Mouse (Mus musculus) bone marrow macrophage, adult 2 months (primary cell): ENCODE data around the gene Pccb. TPM values are rescaled to one million over a fixed set of nuclear protein-coding genes. Genes with fewer than 3 reads are reported as not detected.

Source experiments
- H3K27ac ChIP-seq: 2 replicates; pipeline ENCODE4 v1.5.1; 2012; ENCODE audit warnings: low read depth, low read length; ENCODE audit not compliant: insufficient read depth
- H3K4me1 ChIP-seq: 2 replicates; pipeline ENCODE4 v1.6.1; 2012; ENCODE audit warnings: low read length; ENCODE audit not compliant: control insufficient read depth, insufficient read depth
- H3K4me3 ChIP-seq: 2 replicates; pipeline ENCODE4 v1.5.1; 2012; ENCODE audit warnings: mild to moderate bottlenecking, low read length, moderate library complexity; ENCODE audit not compliant: insufficient read depth
- CTCF ChIP-seq: IDR thresholded peaks from 2 replicates; pipeline ENCODE4 v1.5.1; 2012; ENCODE audit warnings: low read depth, mild to moderate bottlenecking, low read length, moderate library complexity
- POLR2A ChIP-seq: IDR thresholded peaks from 2 replicates; pipeline ENCODE4 v1.6.1; 2012; ENCODE audit warnings: mild to moderate bottlenecking, low read depth, low read length, borderline replicate concordance
- polyA plus RNA-seq: library from polyadenylated mRNA; stranded (reverse); fragments of >200 nt; gene quantifications from 2 replicates; pipeline ENCODE4 v1.2.4, GENCODE M21; 2012; ENCODE audit not compliant: missing spikeins, insufficient read depth, insufficient read length

Gene Pccb
- polyA plus RNA-seq, 1 experiment, result 24.0 TPM

DNA sequence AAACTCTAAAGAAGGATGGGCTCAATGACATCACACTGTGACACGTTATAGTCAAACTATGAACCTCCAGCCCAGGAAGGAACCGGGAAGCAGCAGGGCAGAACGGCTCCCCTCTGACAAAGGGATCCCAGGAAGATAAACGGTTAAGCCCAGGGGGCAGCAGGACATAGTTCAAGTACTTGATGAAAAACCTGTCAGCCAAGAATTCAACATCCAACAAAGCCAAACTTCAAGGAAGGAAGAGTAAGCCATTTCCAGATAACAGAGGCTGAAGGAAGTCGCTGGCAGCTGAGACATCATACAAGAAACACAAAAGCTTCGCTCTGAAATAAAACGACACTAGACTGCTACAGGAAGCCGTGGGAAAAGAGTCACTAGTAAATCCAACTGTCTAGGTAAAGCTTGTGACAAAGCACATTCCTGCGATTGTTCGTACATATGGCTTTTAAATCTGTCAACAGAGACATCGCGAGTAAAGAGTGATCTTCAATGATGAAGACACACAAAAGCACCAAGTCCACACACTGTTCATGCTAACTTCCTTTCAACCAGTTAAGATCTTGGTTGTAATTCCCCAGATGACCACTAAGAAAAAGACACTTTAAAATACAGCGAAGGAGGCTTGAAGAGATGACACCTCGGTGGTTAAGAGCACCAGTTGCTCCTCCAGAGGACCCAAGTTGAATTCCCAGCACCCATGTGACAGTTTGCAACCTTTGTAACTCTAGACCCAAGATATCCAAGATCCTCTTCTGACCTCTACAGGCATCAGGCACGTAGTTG lies 16.8 kb downstream of the Pccb start:
- no peaks in the 10 kb centered on the region for H3K4me1 ChIP-seq
- TF ChIP-seq CTCF (no peak), POLR2A (no peak)
- no peak overlapping the region for H3K27ac ChIP-seq
- no peak overlapping the region for H3K4me3 ChIP-seq

DNA sequence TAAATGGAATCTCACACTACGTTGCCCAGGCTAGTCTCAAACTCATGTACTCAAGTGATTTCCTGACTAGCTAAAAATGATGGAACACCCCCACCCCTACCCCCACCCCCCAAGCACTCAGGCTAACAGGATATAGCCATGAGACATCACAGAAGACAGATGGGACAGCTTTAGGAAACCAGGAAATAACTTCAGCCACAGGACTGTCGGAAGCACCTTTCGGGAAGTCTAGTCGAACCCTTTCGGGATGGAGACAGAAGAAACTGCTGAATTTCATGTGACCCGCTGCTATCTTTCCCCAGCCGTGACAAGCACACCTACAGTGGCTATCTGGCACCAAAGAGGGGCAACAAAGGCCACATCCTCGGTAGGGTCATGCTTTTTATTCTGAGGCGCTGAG lies 19.4 kb downstream of the Pccb start:
- Histone ChIP-seq H3K4me3 (no peak overlapping the region), H3K4me1 (no peaks in the 10 kb centered on the region), H3K27ac (no peak overlapping the region)
- no peak for TF ChIP-seq CTCF
- TF ChIP-seq POLR2A, result no peak

DNA sequence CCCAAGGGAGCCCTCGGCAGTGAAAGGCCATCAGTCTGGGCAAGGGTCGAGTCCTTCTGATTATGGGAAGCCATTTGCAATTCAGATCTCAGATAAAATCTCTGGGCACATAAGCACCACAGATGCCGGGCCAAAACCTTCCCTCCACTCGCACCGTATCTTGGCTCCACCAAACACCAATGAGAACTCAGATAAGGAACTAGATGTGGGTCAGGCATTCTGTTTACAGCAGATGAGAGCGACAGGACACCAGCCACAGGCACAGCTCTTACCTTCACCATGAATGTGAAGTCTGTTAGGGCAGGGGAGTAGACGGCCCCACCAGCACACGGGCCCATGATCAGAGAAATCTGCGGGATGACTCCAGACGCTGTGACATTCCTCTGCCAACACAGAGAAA lies 22.3 kb downstream of the Pccb start:
- Histone ChIP-seq H3K4me1 (no peaks in the 10 kb centered on the region), H3K4me3 (no peak overlapping the region), H3K27ac (no peak overlapping the region)
- TF ChIP-seq CTCF (no peak), POLR2A (no peak)

DNA sequence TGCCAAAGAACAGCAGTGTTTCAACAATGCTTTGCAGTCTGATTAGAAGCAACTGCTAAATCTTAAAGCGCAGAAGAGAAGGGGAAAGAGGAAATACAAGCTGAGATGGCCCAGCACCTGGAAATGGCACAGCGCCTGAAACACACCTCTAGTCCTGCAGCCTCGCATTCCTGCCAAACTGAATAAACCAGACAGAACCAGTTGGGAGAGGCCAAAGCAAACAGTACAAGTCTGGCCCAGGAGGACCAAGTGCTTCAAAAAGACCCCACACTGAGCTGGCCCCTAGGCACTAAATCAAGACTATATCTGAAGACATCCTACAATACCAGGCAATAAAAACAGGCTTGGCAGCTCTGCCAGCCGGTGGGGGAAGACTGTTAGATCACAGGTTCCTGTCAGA lies 28.8 kb downstream of the Pccb start:
- Histone ChIP-seq H3K27ac (no peak overlapping the region), H3K4me1 (no peaks in the 10 kb centered on the region), H3K4me3 (no peak overlapping the region)
- TF ChIP-seq POLR2A (no peak), CTCF (no peak)

DNA sequence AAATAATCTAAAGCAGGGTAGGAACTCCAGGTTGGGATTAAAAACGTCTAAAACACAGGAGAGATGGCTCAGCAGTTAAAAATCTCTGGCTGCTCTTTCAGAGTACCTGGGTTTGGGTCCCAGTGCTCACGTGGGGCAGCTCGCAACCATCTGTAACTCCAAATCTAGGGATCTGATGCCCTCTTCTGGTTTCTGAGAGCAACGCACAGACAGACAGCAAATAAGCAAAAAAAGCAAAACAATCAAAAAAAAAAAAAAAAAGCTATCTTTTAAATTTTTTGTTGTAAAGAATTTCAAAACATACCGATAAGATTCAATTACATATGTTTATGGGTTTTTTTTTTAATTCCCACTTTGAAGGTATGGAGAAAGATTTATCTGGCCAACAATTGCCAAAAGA lies 31.4 kb downstream of the Pccb start:
- TF ChIP-seq POLR2A (no peak), CTCF (no peak)
- Histone ChIP-seq H3K4me3 (no peak overlapping the region), H3K27ac (no peak overlapping the region), H3K4me1 (no peaks in the 10 kb centered on the region)

DNA sequence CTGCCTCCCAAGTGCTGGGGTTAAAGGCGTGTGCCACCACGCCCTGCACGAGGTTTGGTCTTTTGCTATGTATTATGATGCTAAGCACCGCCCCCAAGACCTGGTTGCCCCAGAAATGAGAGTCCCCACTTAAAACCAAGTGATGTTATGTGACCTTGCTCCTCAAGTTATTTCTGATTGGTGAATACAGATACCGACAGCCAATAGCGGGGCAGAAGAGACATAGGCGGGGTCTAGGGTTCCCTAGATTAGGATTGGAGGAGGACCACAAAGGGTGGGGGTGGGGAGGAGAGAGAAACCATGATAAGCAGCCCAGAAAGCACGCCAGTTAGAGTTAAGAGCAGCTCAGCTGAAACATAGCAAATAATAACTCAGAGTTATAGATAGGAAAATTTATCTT lies 31.9 kb downstream of the Pccb start:
- H3K4me1 ChIP-seq, result no peaks in the 10 kb centered on the region
- no peak overlapping the region for H3K27ac ChIP-seq
- TF ChIP-seq POLR2A (no peak), CTCF (no peak)
- no peak overlapping the region for H3K4me3 ChIP-seq

DNA sequence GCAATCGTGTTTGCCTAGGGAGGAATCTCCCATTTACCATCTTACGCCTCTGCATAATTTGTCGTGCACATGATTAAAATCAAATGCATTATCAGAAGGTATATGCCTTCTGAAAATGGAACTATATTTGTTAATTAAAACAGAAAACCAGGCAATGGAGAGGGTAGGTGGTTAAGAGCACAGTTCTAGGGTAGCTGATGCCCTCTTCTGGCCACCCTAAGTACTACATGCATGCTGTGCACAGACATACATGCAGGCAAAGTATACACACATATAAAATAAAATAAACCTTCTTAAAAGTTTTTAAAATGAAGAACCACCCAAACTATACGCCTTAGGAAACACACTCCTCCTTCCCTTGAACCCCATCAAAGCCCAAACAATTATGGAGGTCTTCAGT lies 32.6 kb downstream of the Pccb start:
- no peak for TF ChIP-seq CTCF
- no peak for TF ChIP-seq POLR2A
- Histone ChIP-seq H3K27ac (no peak overlapping the region), H3K4me3 (no peak overlapping the region), H3K4me1 (no peaks in the 10 kb centered on the region)

DNA sequence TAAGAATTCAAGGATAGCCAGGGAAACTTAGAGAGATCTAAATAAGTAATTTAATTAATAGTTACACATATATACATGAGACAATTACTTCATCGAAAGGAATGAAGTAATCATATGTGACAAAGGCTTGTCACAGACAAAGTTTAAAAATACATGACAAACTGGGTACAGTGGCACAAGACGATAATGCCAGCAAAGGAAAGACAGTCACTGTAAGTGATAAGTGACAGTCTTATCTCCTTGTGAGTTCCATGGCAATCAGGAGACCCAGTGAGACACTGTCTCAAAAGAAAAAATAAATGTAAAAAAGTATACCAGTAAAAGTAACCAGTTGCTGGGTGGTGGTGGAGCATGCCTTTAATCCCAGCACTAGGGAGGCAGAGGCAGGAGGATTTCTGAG lies 37.6 kb downstream of the Pccb start:
- Histone ChIP-seq H3K4me3 (no peak overlapping the region), H3K4me1 (no peaks in the 10 kb centered on the region), H3K27ac (no peak overlapping the region)
- TF ChIP-seq POLR2A (no peak), CTCF (no peak)

DNA sequence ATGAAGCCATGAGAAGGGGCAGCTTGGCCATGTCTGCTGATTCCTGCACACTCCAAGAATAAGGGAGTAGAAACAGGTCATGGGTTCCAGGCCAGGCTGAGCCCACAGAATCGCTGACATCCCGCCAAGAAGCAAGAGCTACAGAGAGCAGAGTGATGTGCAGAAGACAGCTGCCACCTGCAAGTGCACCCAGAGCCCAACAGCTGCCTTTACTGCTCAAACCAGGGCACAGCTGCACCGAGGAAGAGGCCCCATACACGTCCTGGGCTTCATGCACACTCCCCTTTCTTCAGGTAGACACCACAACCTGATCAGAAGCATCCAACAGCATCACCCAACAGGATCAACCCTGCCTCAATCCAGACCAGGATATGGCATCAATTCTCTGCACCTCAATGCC lies 40.8 kb downstream of the Pccb start:
- Histone ChIP-seq H3K4me3 (no peak overlapping the region), H3K4me1 (no peaks in the 10 kb centered on the region), H3K27ac (no peak overlapping the region)
- no peak for TF ChIP-seq POLR2A
- no peak for TF ChIP-seq CTCF

DNA sequence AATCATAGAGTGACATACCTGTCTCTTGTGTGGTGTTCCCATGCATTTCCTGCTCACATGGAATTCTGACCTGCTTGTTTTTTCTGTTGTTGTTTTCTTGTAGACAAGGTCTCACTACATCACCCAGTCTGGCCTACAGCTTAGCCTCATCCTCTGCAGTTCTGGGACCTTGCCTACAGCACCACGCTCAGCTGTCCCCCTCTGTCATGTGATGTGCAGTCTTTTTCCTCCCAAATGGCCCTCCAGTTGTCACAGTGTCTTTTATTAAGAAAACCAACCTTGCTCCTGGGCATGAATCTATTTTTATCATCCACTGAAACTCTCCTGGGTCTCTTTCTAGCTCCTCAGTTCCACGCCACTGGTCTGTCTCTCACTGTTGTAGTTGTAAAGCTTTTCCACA lies 42.5 kb downstream of the Pccb start:
- H3K4me1 ChIP-seq, result no peaks in the 10 kb centered on the region
- TF ChIP-seq POLR2A, result no peak
- no peak for TF ChIP-seq CTCF
- H3K4me3 ChIP-seq, result no peak overlapping the region
- no peak overlapping the region for H3K27ac ChIP-seq
